Mouse (Mus musculus): ENCODE measurements around the gene Ush2a.

Ush2a gene

GRCm38 (mm10) chr1:188878531-188879055 lies 616.8 kb downstream of the Ush2a start:
- DNase-seq (ENCODE audit: low spot score in 2 of 2), result no peak

- DNase-seq (ENCODE audit: low spot score in 2 of 2), result no peak
These were observed 635.2 kb downstream of the Ush2a start for GRCm38 (mm10) chr1:188896906-188897551.

- DNase-seq (ENCODE audit: low spot score in 2 of 2), result no peak
These were observed 642.3 kb downstream of the Ush2a start for GRCm38 (mm10) chr1:188904091-188904490.

- no peak for DNase-seq (ENCODE audit: low spot score in 2 of 2)
These were observed 644.4 kb downstream of the Ush2a start for GRCm38 (mm10) chr1:188906175-188906574.

- no peak for DNase-seq (ENCODE audit: low spot score in 2 of 2)
These were observed 648.8 kb downstream of the Ush2a start for GRCm38 (mm10) chr1:188910656-188911055.

GRCm38 (mm10) chr1:188919946-188920345 lies 658.1 kb downstream of the Ush2a start:
- DNase-seq (ENCODE audit: low spot score in 2 of 2), result no peak

GRCm38 (mm10) chr1:188937246-188937780 lies 675.5 kb downstream of the Ush2a start:
- DNase-seq (ENCODE audit: low spot score in 2 of 2), result no peak

GRCm38 (mm10) chr1:188945326-188945725 lies 683.5 kb downstream of the Ush2a start:
- no peak for DNase-seq (ENCODE audit: low spot score in 2 of 2)

- DNase-seq (ENCODE audit: low spot score in 2 of 2), result no peak
These were observed 685.0 kb downstream of the Ush2a start for GRCm38 (mm10) chr1:188946849-188947248.

- peak in 1 of 2 experiments; percentile 18 for DNase-seq (ENCODE audit: low spot score in 2 of 2)
These were observed 686.0 kb downstream of the Ush2a start for GRCm38 (mm10) chr1:188947794-188948193.

GRCm38 (mm10) chr1:188948276-188948675 lies 686.5 kb downstream of the Ush2a start:
- peak in 1 of 2 experiments; percentile 52 for DNase-seq (ENCODE audit: low spot score in 2 of 2)

GRCm38 (mm10) chr1:188951091-188951490 lies 689.3 kb downstream of the Ush2a start:
- DNase-seq (ENCODE audit: low spot score in 2 of 2), result no peak

- no peak for DNase-seq (ENCODE audit: low spot score in 2 of 2)
These were observed 690.7 kb downstream of the Ush2a start for GRCm38 (mm10) chr1:188952501-188952900.

GRCm38 (mm10) chr1:188973078-188973477 lies 711.3 kb downstream of the Ush2a start:
- no peak for DNase-seq (ENCODE audit: low spot score in 2 of 2)

- DNase-seq (ENCODE audit: low spot score in 2 of 2), result no peak
These were observed 712.1 kb downstream of the Ush2a start for GRCm38 (mm10) chr1:188973926-188974325.

- DNase-seq (ENCODE audit: low spot score in 2 of 2), result peak; percentile 42 to 64
These were observed 718.2 kb downstream of the Ush2a start for GRCm38 (mm10) chr1:188980050-188980449.

- peak in 1 of 2 experiments; percentile 41 for DNase-seq (ENCODE audit: low spot score in 2 of 2)
These were observed 731.4 kb downstream of the Ush2a start for GRCm38 (mm10) chr1:188993218-188993617.

GRCm38 (mm10) chr1:188997921-188998320 lies 736.1 kb downstream of the Ush2a start:
- DNase-seq (ENCODE audit: low spot score in 2 of 2), result no peak

GRCm38 (mm10) chr1:188999981-189000380 lies 738.2 kb downstream of the Ush2a start:
- no peak for DNase-seq (ENCODE audit: low spot score in 2 of 2)

- no peak for DNase-seq (ENCODE audit: low spot score in 2 of 2)
These were observed 740.0 kb downstream of the Ush2a start for GRCm38 (mm10) chr1:189001815-189002214.

- no peak for DNase-seq (ENCODE audit: low spot score in 2 of 2)
These were observed 743.0 kb downstream of the Ush2a start for GRCm38 (mm10) chr1:189004774-189005173.

GRCm38 (mm10) chr1:189006267-189006666 lies 744.4 kb downstream of the Ush2a start:
- DNase-seq (ENCODE audit: low spot score in 2 of 2), result no peak

GRCm38 (mm10) chr1:189006826-189007225 lies 745.0 kb downstream of the Ush2a start:
- no peak for DNase-seq (ENCODE audit: low spot score in 2 of 2)
